Mouse (Mus musculus) hindbrain, embryonic 16.5 days (tissue): ENCODE results near the gene Evi5. TPM values are rescaled to one million over a fixed set of nuclear protein-coding genes. Genes with fewer than 3 reads are reported as not detected.

ENCODE experiments used
- ATAC-seq: fragments of 200-750 bp; cut with Nextera tagmentation; 2 replicates; pipeline ENCODE4 v1.8.0; 2017; ENCODE audit warnings: moderate TSS enrichment, moderate library complexity
- H3K27ac ChIP-seq: fragments of 300-500 bp; sonication (generic); 2 replicates; pipeline ENCODE4 v1.5.1; 2014; ENCODE audit warnings: low read depth, mild to moderate bottlenecking, control low read depth, low read length, moderate library complexity
- H3K27me3 ChIP-seq: fragments of 300-500 bp; sonication (generic); replicated peaks from 2 replicates; pipeline ENCODE4 v1.6.1; 2014; ENCODE audit warnings: low read length; ENCODE audit not compliant: control insufficient read depth, insufficient read depth
- H3K36me3 ChIP-seq: fragments of 300-500 bp; sonication (generic); 2 replicates; pipeline ENCODE4 v1.6.1; 2014; ENCODE audit warnings: mild to moderate bottlenecking, low read length, moderate library complexity, mixed read lengths; ENCODE audit not compliant: control insufficient read depth, insufficient read depth
- H3K4me1 ChIP-seq: fragments of 300-500 bp; sonication (generic); 2 replicates; pipeline ENCODE4 v1.6.1; 2014; ENCODE audit warnings: low read depth, low read length; ENCODE audit not compliant: control insufficient read depth, insufficient read depth
- H3K4me2 ChIP-seq: fragments of 300-500 bp; sonication (generic); 2 replicates; pipeline ENCODE4 v1.6.1; 2014; ENCODE audit warnings: mild to moderate bottlenecking, low read length, control low read depth, moderate library complexity
- H3K4me3 ChIP-seq: fragments of 300-500 bp; sonication (generic); 2 replicates; pipeline ENCODE4 v1.5.1; 2014; ENCODE audit warnings: mild to moderate bottlenecking, low read length, control low read depth, moderate library complexity
- H3K9ac ChIP-seq: fragments of 300-500 bp; sonication (generic); 2 replicates; pipeline ENCODE4 v1.6.1; 2014; ENCODE audit warnings: low read depth, mild to moderate bottlenecking, control low read depth, low read length, moderate library complexity
- H3K9me3 ChIP-seq: fragments of 300-500 bp; sonication (generic); 2 replicates; pipeline ENCODE4 v1.6.1; 2014; ENCODE audit warnings: mild to moderate bottlenecking, low read length, moderate library complexity; ENCODE audit not compliant: control insufficient read depth
- WGBS: fragments of 180-500 bp; shearing (Covaris S2); extraction: QIAGEN DNeasy Blood & Tissue Kit; methylation state at CpG from one replicate; pipeline ENCODE4 v1.1.7; 2014; 5-methylcytosine and 5-hydroxymethylcytosine counted together
- polyA plus RNA-seq: library from polyadenylated mRNA; unstranded; fragments of >200 nt; fragmentation: Nextera tagmentation; extraction: Ambion mirVana; gene quantifications from 2 replicates; pipeline ENCODE4 v1.2.1, GENCODE M21; 2015

The Evi5 gene
- polyA plus RNA-seq, 1 experiment from 2014 or later = 58.7 TPM

DNA sequence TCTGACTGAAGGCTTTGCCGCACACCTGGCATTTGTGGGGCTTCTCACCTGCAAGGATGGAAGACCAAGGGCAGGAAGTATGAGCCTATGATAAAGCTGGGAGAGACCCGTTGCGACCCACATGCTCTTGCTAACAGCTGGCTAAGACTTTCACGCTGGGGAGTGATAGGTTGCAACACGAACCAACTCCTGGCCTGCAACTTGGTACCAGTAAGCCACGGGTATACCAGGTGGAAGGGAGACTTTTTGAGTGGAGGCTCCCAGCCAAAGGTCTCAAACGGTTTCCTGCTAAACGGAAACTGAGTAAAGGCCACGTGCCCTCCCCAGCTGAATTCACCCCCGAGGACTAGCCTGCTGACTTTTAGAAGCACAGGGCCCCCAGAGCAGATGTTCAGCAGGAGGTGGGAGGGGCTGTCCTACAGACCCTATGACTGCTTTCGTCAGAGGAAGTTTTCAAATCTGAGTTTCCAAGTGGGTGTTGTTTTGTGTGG, 157.0 kb downstream of the Evi5 start:
- no peak for ATAC-seq
- 14% methylated on average over 11 of the region's 11 CpGs for WGBS
- Histone ChIP-seq H3K9me3 (no peaks in the 10 kb centered on the region), H3K36me3 (no peaks in the 10 kb centered on the region), H3K27me3 (peaks cover 44% of the 10 kb centered on the region), H3K4me2 (no peak overlapping the region), H3K4me1 (peaks cover 9% of the 10 kb centered on the region), H3K27ac (no peak overlapping the region), H3K9ac (no peak overlapping the region), H3K4me3 (no peak overlapping the region)

DNA sequence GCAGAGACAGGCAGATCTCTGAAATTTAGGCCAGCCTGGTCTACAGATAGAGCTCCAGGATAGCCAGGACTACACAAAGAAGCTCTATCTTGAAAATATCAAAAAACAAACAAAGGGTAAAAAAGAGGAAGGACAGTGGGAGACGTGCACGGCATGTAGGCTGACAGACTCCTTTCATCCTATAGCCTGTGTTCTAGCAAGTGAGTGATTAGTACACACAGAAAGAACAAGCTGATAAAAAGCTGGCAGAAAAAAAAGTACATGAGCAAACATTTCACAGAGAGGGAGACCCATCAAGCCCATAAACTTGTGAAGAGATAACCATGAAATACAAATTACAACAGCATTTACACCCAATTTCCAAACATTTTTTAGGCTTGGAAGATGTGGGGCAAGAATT, 163.2 kb downstream of the Evi5 start:
- Histone ChIP-seq H3K36me3 (no peaks in the 10 kb centered on the region), H3K27ac (no peak overlapping the region), H3K9me3 (no peaks in the 10 kb centered on the region), H3K9ac (no peak overlapping the region), H3K4me3 (no peak overlapping the region), H3K27me3 (peaks cover 9% of the 10 kb centered on the region), H3K4me2 (no peak overlapping the region), H3K4me1 (no peaks in the 10 kb centered on the region)
- WGBS = 60% methylated on average over 2 of the region's 2 CpGs
- no peak for ATAC-seq

DNA sequence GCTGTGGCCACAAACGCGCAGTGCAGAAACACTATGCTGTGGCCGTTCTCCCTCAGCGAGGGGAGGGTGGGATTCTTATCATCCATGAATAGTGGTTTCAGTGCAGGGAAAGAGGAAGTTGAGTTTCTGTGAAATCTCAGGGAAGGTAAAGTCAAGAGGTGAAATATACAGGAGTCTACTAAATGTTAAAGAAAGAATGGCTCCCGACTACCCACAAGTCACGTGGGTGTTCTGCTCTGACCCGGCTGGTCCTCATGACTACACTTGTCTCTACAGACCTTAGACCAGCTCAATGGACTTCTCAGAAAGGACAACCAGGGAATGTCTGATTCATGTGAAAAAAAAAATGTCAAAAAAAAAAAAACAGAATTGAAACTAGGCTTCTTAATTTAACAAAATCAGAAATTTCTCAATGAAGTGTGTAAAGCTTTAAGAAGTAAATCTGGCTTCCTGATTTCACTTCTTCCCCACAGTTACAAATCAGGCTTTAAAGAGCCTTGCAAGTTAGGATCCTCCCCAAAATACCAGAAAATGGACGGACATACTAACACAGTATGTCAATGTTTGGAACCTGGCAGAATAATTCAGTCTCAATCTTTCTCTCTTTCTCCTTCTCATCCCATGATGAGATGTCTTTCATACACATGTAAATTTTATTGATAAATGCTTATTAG, 166.6 kb downstream of the Evi5 start:
- WGBS = 90% methylated on average over 8 of the region's 8 CpGs
- Histone ChIP-seq H3K9ac (no peak overlapping the region), H3K4me3 (no peak overlapping the region), H3K27ac (no peak overlapping the region), H3K9me3 (no peaks in the 10 kb centered on the region), H3K27me3 (no peaks in the 10 kb centered on the region), H3K4me1 (no peaks in the 10 kb centered on the region), H3K4me2 (no peak overlapping the region), H3K36me3 (no peaks in the 10 kb centered on the region)
- ATAC-seq = no peak

DNA sequence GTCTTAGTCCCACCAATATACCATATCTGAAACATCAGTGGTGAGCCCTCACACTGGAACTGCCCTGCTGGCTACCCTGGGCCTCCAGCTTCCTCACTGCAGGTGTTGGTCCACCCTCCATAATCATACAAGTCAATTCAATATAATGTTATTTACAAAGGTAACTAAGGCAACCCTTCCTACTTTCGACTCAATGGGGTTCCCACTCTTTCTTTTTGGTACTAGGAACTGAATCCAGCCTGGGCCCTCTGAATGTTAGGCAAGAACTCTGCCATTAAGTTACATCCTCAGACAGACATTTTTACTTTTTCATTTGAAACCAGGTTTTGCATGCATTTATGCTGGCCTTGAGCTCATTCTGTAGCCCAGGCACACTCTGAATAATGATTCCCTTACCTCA, 168.6 kb downstream of the Evi5 start:
- H3K36me3 ChIP-seq = no peaks in the 10 kb centered on the region
- no peaks in the 10 kb centered on the region for H3K9me3 ChIP-seq
- H3K4me2 ChIP-seq = no peak overlapping the region
- WGBS = 94% methylated on average over 1 of the region's 1 CpGs
- no peak for ATAC-seq
- H3K9ac ChIP-seq = no peak overlapping the region
- no peaks in the 10 kb centered on the region for H3K27me3 ChIP-seq
- no peaks in the 10 kb centered on the region for H3K4me1 ChIP-seq
- H3K27ac ChIP-seq = no peak overlapping the region
- no peak overlapping the region for H3K4me3 ChIP-seq

DNA sequence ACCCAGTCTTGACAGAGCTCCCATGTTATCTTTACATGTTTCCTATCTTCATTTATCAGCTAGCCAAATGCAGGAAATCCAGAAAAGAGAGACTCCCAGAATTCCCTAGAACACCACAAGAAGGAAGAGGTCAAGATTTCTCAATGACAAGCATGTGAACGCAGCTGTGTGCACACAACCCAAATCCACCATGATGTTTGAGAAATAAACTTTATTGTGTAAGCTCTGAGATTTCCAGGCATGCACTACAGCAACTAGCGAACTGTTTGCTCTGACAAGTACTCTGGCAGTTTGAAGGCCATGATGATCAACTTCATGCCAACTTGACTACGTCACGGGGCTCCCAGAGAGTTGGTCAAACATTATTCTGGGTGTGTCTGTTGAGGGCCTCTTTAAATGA, 169.2 kb downstream of the Evi5 start:
- Histone ChIP-seq H3K27me3 (no peaks in the 10 kb centered on the region), H3K27ac (no peak overlapping the region), H3K4me1 (no peaks in the 10 kb centered on the region), H3K36me3 (no peaks in the 10 kb centered on the region), H3K9ac (no peak overlapping the region), H3K9me3 (no peaks in the 10 kb centered on the region), H3K4me2 (no peak overlapping the region), H3K4me3 (no peak overlapping the region)
- no peak for ATAC-seq
- WGBS = 94% methylated on average over 4 of the region's 4 CpGs

DNA sequence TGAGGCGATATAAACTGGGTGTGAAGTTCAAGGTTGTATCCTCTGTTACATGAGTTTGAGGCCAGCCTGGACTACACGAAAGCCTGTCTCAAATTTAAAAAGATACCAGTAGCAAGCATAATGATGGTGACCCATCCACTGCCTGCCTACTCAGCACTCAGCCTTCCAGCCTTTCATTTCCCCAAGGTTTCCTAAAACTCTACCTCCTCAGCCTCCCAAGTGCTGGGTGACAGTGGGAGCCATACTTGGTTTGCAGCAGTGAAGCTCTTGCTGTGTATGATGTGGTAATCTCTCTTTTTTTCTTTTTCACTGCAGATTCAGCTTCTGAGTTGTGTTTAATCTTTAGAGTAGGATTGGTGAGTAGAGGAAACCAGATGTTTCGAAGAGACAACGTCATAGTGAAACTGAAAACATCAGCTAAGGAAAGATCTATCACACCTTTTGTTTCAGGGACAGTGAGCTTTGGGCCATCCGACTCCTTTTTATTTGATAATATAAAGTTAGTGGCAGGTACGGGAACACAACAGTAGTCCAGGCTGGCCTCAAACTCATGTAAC, 171.6 kb downstream of the Evi5 start:
- no peak for ATAC-seq
- H3K9me3 ChIP-seq = no peaks in the 10 kb centered on the region
- WGBS = 91% methylated on average over 6 of the region's 6 CpGs

DNA sequence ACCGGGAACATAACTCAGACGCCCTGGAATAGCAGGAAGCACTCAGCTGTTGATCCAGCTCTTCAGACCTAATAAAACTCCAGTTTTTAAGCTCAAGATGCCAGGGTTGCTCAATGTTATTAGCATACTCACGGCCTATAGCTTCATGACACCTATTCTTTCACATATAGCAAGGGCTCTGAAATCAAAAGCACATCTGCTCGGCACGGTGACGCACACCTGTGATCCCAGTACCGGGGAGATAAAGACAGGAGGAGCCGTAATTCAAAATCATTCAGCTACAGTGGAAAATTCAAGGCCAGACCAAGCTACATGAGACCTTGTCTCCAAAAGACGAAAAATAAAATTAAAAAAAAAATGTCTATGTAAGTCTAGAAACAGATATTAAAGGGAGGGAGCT, 173.2 kb downstream of the Evi5 start:
- ATAC-seq = no peak
- WGBS = 84% methylated on average over 9 of the region's 9 CpGs

More for the DNA sequence above, 171.6 kb downstream of the Evi5 start:
- no peaks in the 10 kb centered on the region for H3K27me3 ChIP-seq
- H3K4me1 ChIP-seq = no peaks in the 10 kb centered on the region
- no peak overlapping the region for H3K27ac ChIP-seq
- H3K4me3 ChIP-seq = no peak overlapping the region
- H3K36me3 ChIP-seq = no peaks in the 10 kb centered on the region
- H3K4me2 ChIP-seq = no peak overlapping the region
- no peak overlapping the region for H3K9ac ChIP-seq

DNA sequence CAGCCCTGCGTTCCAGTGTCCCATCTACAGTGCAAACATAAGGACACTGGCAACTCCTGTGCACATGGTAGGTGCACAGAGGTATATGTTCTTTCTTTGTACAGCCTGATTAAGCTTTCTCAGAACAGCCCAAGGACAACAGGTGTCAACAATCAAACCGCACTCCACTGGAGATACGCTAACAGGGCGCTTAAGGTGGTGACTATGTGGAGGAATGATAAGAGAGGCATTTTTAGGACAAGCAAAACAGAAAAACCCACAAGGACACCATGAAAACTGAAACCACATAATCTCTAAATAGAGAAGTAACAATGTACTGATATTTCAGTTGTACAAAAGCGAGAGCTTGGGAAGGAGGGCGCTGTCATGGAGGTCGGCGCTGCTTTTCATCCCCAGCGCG, 174.0 kb downstream of the Evi5 start:
- Histone ChIP-seq H3K4me2 (no peak overlapping the region), H3K4me1 (no peaks in the 10 kb centered on the region), H3K27me3 (no peaks in the 10 kb centered on the region), H3K4me3 (no peak overlapping the region), H3K36me3 (no peaks in the 10 kb centered on the region), H3K9ac (no peak overlapping the region), H3K9me3 (no peaks in the 10 kb centered on the region), H3K27ac (no peak overlapping the region)
- no peak for ATAC-seq
- WGBS = 92% methylated on average over 10 of the region's 10 CpGs

More for the DNA sequence above, 173.2 kb downstream of the Evi5 start:
- Histone ChIP-seq H3K9me3 (no peaks in the 10 kb centered on the region), H3K36me3 (no peaks in the 10 kb centered on the region), H3K4me3 (no peak overlapping the region), H3K4me1 (no peaks in the 10 kb centered on the region), H3K4me2 (no peak overlapping the region), H3K27me3 (no peaks in the 10 kb centered on the region), H3K27ac (no peak overlapping the region), H3K9ac (no peak overlapping the region)

DNA sequence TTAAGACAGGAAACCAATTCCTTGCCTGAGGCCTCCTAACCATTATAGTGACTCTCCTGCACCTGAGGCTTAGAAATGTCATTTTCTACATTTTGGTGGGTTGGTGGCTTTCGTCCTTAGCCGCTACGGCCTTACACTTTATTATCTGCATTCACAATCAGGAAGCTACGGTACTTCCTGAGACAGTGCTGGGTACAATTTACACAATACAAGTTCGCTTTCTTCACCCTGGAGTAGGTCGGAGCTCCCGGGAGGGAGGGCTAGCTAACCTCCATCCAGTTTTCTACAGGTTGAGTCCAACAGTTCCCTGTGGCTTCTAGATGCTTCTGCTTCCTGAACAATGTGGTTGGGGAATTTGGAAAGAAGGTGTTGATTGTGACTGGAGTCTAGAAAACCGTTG, 176.0 kb downstream of the Evi5 start:
- H3K27me3 ChIP-seq = no peaks in the 10 kb centered on the region

More for the DNA sequence above, 176.0 kb downstream of the Evi5 start:
- H3K9ac ChIP-seq = no peak overlapping the region
- no peaks in the 10 kb centered on the region for H3K4me1 ChIP-seq
- no peak overlapping the region for H3K4me3 ChIP-seq
- H3K4me2 ChIP-seq = no peak overlapping the region
- no peak for ATAC-seq
- H3K36me3 ChIP-seq = no peaks in the 10 kb centered on the region
- no peak overlapping the region for H3K27ac ChIP-seq
- no peaks in the 10 kb centered on the region for H3K9me3 ChIP-seq
- 83% methylated on average over 8 of the region's 8 CpGs for WGBS
